Mouse (Mus musculus): ENCODE data around the gene Dnajb5. TPM values are rescaled to one million over a fixed set of nuclear protein-coding genes. Genes with fewer than 3 reads are reported as not detected.

Gene Dnajb5
- polyA plus RNA-seq, 1 experiment, result 176 TPM

DNA sequence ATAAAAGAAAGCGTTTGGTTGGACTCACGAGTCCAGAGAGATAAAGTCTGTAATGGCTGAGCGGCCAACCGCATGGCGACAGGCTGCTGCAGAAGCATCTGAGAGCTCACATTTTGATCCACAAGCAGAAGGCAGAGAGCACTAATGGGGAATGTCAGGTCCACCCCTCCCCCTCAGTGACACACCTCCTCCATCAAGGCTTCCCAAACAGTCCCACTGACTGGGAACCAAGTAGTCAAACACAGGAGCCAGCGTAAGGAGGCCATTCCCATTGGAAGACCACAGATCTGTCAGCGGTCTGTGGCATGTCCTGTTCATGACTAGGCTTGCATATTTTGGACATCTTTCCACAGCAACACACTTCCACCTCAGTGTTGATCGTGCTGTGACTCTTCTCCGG, 20.7 kb upstream of the Dnajb5 start:
- no peak overlapping the region for H3K4me3 ChIP-seq (ENCODE audit: insufficient read depth, low read depth, low read length)
- no peak overlapping the region for H3K27ac ChIP-seq (ENCODE audit: insufficient read depth, low read depth, low read length)
- WGBS, result 96% methylated on average over 9 of the region's 9 CpGs
- H3K4me1 ChIP-seq (ENCODE audit: control insufficient read depth, insufficient read depth, low read length), result peaks cover 17% of the 10 kb centered on the region
- TF ChIP-seq CTCF (IDR thresholded peaks at IDR 0.05; ENCODE audit: insufficient read depth, low read depth, low read length) (no peak), POLR2A (IDR thresholded peaks at IDR 0.05; ENCODE audit: insufficient read depth, low read depth, low read length) (no peak)

DNA sequence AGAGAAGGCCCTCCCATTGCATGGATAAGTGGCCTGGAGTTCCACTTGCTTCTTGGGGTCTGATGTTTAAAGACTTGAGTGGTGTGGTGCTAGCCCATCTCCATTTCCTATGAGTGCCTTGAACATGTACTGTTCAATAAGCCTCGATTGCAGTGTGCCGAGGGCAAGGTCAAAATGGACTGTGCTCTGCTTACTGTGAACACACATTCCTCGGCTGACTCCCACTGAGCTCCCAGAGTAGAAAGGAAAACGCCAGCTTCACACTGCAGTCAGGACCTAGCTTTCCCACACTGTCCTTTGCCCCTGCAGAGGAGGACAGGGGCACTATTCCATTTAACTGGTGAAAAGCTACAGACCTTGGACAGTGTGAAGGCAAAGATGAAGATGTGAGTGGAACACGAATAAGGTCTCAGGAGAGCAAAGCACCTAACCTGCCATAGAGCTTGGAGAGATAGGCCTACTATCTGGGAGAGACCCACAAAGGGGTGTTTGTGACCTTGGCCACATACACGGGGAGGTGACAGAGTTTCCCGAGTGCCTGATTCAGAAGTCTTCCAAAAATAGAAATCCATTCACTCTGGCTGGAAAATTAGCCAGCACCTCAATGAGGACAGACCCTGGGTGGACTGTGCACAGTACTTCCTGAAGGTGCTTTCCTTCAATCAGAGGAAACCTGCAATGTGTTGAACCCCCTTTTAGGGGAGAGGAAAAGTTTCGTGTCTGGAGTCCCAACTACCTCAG, 17.2 kb upstream of the Dnajb5 start:
- H3K4me3 ChIP-seq (ENCODE audit: insufficient read depth, low read depth, low read length), result no peak overlapping the region
- 54% methylated on average over 8 of the region's 8 CpGs for WGBS
- no peak overlapping the region for H3K27ac ChIP-seq (ENCODE audit: insufficient read depth, low read depth, low read length)
- peaks cover 21% of the 10 kb centered on the region for H3K4me1 ChIP-seq (ENCODE audit: control insufficient read depth, insufficient read depth, low read length)
- TF ChIP-seq POLR2A (IDR thresholded peaks at IDR 0.05; ENCODE audit: insufficient read depth, low read depth, low read length), result no peak
- no peak for TF ChIP-seq CTCF (IDR thresholded peaks at IDR 0.05; ENCODE audit: insufficient read depth, low read depth, low read length)

DNA sequence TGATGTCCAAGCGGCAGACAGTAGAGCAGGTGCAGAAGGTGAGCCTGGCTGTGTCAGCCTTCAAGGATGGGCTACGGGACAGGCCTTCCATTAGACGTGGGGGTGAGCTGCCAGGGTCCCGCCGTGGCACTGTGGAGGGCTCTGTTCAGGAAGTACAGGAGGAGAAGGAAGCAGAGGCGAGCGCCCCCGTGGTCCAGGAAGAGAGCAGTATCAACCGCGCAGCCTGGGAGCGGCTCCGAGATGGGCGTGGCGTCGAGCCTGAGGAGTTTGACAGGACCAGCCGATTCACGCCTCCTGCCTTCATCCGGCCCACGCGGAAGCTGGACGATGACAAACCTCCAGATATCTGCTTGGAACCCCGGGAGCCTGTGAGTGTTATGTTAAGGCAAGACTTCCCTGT, 16.0 kb upstream of the Dnajb5 start:
- H3K4me1 ChIP-seq (ENCODE audit: control insufficient read depth, insufficient read depth, low read length), result peaks cover 21% of the 10 kb centered on the region
- WGBS, result 9% methylated on average over 22 of the region's 22 CpGs
- H3K27ac ChIP-seq (ENCODE audit: insufficient read depth, low read depth, low read length), result no peak overlapping the region
- H3K4me3 ChIP-seq (ENCODE audit: insufficient read depth, low read depth, low read length), result no peak overlapping the region
- no peak for TF ChIP-seq POLR2A (IDR thresholded peaks at IDR 0.05; ENCODE audit: insufficient read depth, low read depth, low read length)
- TF ChIP-seq CTCF (IDR thresholded peaks at IDR 0.05; ENCODE audit: insufficient read depth, low read depth, low read length), result no peak

DNA sequence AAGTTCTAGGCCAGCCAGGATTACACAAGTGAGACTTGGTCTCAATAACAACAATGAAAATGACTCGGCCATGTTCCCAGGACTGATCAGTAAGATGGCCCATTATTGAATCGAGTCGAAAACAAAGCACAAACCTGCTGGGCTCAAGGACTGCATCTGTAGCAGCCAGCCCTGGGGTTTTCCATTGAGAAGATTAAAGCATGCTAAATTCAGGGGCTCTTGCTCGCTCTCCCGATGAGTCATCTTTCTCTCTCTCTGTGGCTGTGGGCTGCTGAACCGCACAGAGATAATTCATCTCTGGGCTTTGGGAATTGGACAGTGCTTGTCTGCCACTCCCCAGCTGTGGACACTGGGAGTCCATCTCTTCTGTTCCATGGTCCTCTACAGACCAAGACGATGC, 8.2 kb upstream of the Dnajb5 start:
- no peak overlapping the region for H3K4me3 ChIP-seq (ENCODE audit: insufficient read depth, low read depth, low read length)
- peaks cover 24% of the 10 kb centered on the region for H3K4me1 ChIP-seq (ENCODE audit: control insufficient read depth, insufficient read depth, low read length)
- peak overlapping the region; percentile 49 for H3K27ac ChIP-seq (ENCODE audit: insufficient read depth, low read depth, low read length)
- TF ChIP-seq CTCF (IDR thresholded peaks at IDR 0.05; ENCODE audit: insufficient read depth, low read depth, low read length) (no peak), POLR2A (IDR thresholded peaks at IDR 0.05; ENCODE audit: insufficient read depth, low read depth, low read length) (no peak)
- WGBS, result 28% methylated on average over 7 of the region's 7 CpGs

DNA sequence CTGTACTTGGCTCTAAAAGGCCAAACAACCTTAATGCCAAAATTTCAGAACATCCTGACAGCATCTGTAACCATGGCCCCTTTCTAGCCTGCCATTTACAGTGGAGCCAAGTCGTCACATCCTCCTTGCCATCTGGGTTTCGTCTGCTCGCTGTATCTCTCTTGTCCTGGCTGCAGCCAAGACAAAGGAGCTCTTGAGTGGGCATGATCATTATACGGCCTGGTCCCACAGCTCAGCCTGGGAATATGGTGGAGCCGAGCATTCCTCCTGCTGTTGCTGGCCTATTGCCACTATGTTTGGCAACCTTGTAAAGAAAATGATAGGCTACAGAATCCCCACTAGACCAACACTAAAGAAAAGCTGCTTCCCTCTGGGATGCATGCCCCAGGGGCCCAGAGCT, 6.3 kb upstream of the Dnajb5 start:
- Histone ChIP-seq H3K4me1 (ENCODE audit: control insufficient read depth, insufficient read depth, low read length) (peaks cover 36% of the 10 kb centered on the region), H3K4me3 (ENCODE audit: insufficient read depth, low read depth, low read length) (no peak overlapping the region), H3K27ac (ENCODE audit: insufficient read depth, low read depth, low read length) (no peak overlapping the region)
- WGBS, result 66% methylated on average over 5 of the region's 5 CpGs
- TF ChIP-seq CTCF (IDR thresholded peaks at IDR 0.05; ENCODE audit: insufficient read depth, low read depth, low read length), result no peak
- TF ChIP-seq POLR2A (IDR thresholded peaks at IDR 0.05; ENCODE audit: insufficient read depth, low read depth, low read length), result no peak

DNA sequence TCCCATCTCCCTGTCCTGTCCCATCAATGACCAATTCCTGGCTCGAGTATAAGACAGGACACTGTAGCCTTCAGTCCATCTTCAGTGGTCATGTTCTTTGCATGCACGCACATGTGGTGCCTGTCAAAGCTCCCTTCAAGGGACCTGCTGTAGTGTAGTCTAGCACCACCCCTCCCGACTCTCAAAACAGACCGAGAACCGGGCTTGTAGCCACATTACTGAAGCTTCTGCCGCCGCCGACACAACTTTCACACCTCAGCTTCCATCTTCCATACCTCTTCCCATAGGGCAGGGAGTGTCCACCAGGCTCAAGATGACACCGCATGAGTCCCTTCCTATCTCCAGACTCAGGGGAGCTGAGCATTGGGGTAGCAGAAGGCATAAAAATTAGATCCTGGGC, 5.4 kb upstream of the Dnajb5 start:
- no peak overlapping the region for H3K27ac ChIP-seq (ENCODE audit: insufficient read depth, low read depth, low read length)
- H3K4me3 ChIP-seq (ENCODE audit: insufficient read depth, low read depth, low read length), result no peak overlapping the region
- WGBS, result 79% methylated on average over 9 of the region's 9 CpGs
- TF ChIP-seq CTCF (IDR thresholded peaks at IDR 0.05; ENCODE audit: insufficient read depth, low read depth, low read length), result no peak
- TF ChIP-seq POLR2A (IDR thresholded peaks at IDR 0.05; ENCODE audit: insufficient read depth, low read depth, low read length), result no peak
- peaks cover 36% of the 10 kb centered on the region for H3K4me1 ChIP-seq (ENCODE audit: control insufficient read depth, insufficient read depth, low read length)

DNA sequence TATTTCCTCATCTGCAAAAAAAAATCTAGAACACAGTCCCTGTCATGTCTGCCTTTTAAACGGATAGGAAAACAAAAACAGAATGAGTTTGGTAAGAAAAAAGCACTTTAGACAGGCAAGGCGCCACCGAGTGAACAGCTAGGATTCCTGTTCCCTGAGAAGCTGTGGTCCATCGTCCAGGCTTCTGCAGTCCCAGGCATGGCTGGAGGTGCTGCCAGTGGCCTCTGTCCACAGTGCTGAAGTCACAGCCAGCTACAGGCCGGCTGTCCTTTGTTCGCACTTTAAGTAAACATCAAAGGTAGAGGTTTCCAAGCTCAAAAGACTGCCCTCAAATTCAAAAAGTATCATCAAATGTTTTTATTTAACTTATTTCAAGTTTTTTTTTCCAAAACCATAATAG, 4.6 kb upstream of the Dnajb5 start:
- Histone ChIP-seq H3K4me3 (ENCODE audit: insufficient read depth, low read depth, low read length) (no peak overlapping the region), H3K4me1 (ENCODE audit: control insufficient read depth, insufficient read depth, low read length) (peaks cover 36% of the 10 kb centered on the region), H3K27ac (ENCODE audit: insufficient read depth, low read depth, low read length) (no peak overlapping the region)
- 33% methylated on average over 6 of the region's 6 CpGs for WGBS
- TF ChIP-seq CTCF (IDR thresholded peaks at IDR 0.05; ENCODE audit: insufficient read depth, low read depth, low read length) (no peak), POLR2A (IDR thresholded peaks at IDR 0.05; ENCODE audit: insufficient read depth, low read depth, low read length) (no peak)

DNA sequence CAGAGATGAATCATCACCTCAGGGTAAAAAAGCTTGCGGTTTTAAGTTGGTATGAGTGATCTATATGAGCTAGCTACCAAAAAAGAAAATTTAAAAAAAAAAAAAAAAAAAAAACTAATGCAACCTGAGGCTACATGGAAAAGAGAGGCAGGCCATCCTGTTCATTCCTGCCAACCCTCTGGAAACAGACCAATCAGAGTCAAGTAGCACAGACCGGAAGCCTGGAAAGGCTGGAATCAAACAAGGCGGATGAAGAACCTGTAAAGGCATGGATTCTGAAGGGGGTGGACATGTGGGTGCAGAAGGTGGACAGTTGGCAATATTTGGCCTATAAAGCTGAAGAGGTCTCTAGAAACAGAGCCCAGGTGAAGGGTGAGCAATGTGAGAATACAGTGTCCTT, 4.2 kb upstream of the Dnajb5 start:
- H3K27ac ChIP-seq (ENCODE audit: insufficient read depth, low read depth, low read length), result no peak overlapping the region
- H3K4me3 ChIP-seq (ENCODE audit: insufficient read depth, low read depth, low read length), result no peak overlapping the region
- H3K4me1 ChIP-seq (ENCODE audit: control insufficient read depth, insufficient read depth, low read length), result peaks cover 36% of the 10 kb centered on the region
- TF ChIP-seq POLR2A (IDR thresholded peaks at IDR 0.05; ENCODE audit: insufficient read depth, low read depth, low read length) (no peak), CTCF (IDR thresholded peaks at IDR 0.05; ENCODE audit: insufficient read depth, low read depth, low read length) (no peak)
- WGBS, result 69% methylated on average over 3 of the region's 3 CpGs

DNA sequence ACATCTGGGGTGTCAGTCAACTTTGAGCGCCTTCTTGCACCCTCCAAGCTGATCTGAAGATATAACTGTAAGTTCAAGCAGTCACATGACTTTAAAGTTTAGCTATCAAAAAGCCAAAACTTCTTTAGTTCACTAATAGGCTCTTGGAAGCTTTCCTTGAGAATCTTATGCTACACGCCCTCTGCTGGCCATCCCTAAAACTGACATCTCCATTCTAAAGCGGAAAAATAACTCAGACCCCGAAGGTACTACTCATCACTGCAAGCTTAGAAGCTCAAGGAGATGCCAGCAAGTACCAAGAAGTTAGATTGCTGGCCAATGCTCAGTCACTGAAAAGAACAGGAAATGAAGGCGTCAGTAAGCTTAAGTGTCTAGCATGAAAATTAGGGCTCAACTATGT, 3.7 kb upstream of the Dnajb5 start:
- TF ChIP-seq POLR2A (IDR thresholded peaks at IDR 0.05; ENCODE audit: insufficient read depth, low read depth, low read length), result no peak
- TF ChIP-seq CTCF (IDR thresholded peaks at IDR 0.05; ENCODE audit: insufficient read depth, low read depth, low read length), result no peak
- H3K4me3 ChIP-seq (ENCODE audit: insufficient read depth, low read depth, low read length), result no peak overlapping the region
- WGBS, result 3% methylated on average over 5 of the region's 5 CpGs
- H3K27ac ChIP-seq (ENCODE audit: insufficient read depth, low read depth, low read length), result peak overlapping the region; percentile 100
- H3K4me1 ChIP-seq (ENCODE audit: control insufficient read depth, insufficient read depth, low read length), result peaks cover 33% of the 10 kb centered on the region
